Mouse (Mus musculus): ENCODE data around the gene Ankrd31.

The Ankrd31 gene

DNA sequence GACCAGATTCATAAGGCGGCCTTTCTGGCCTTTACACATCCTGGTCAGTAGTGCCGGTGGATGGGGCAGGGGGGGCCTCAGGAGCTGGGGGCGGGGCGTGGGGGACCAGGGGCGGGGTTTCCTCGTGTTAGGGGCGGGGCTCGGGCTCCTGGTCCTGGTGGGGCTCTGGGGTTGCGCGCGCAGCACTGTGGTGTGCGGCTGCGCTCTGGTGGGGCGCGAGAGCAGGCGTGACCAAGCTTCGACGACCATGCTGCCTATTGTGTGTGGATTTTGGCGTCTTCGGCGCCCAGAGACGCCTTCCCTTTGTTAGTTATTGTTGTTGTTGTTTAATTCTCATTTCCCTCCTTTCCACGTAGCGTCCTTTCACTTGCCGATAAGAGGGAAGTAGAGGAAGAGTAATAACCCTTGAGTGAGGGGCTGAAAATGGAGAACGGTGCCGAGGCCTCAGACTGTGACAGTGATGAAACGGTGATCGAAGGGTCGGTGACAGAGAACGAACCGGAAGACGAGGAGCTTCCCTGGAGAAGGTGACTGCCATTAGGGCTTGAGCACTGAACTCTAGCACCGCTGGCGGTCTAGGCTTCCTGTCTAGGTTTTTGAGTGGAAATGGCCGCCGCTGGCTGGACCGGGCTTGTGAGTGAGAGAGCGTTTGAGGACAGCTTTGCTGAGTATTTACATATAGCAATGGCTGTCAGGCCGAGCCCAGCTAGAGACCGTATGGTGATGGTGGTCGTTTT is at the start of gene Ankrd31:
TSS of gene Ankrd31 (plus strand) at position 164 of the 737 bp plus-strand sequence.
- H3K4me3 ChIP-seq (replicated peaks; ENCODE audit: low read length) = peak within 1 kb of the TSS; percentile 56
- H3K36me3 ChIP-seq (ENCODE audit: insufficient read depth, low read length) = no peaks in the 10 kb centered on the region
- peaks cover 5% of the 10 kb centered on the region; the same call in 1 of the 2 replicates for H3K4me1 ChIP-seq (replicated peaks; ENCODE audit: low read depth, low read length)
- TF ChIP-seq CTCF (conservative IDR thresholded peaks at IDR 0.05; ENCODE audit: low read length) (no peak), NANOG (IDR thresholded peaks at IDR 0.05; ENCODE audit: borderline replicate concordance, low read length) (no peak), POU5F1 (IDR thresholded peaks at IDR 0.05; ENCODE audit: borderline replicate concordance, low read length) (no peak)
- peaks cover 18% of the 10 kb centered on the region for H3K27me3 ChIP-seq (ENCODE audit: insufficient read depth, low read length)
- H3K9me3 ChIP-seq (ENCODE audit: low read length) = no peaks in the 10 kb centered on the region

DNA sequence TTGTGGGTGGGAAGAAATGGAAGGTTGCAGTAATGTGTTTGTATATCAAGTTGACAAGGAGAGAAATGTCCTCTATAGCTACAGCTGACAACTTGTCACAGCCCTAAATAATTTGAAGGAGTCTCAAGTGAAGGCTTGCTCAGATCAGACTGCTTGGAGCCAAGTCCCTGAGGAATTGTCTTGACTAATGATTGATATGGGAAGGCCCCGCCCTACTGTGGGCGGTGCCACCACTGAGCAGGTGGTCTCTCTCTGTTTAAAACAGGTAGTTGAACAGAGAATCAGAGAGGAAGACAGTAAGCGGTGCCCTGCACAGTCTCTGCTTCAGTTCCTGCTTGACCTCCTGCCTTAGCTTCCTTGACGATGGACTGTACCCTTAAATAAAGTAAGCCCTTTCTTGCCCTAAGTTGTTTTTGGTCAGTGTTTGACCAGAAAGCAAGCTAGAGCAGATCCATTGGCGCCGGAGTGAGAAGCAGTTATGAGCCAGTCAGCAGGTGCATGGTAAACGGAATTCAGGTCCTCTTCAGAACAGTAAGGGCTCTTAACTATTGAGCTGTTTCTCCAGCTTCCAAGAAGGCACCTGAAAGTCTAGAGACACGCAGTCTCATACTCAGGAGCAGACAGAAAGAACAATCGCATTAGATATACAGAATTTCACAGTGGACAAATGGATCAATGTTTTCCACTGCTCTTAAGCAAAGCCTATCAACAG is 45.3 kb upstream of the Ankrd31 start:
- H3K4me3 ChIP-seq (replicated peaks; ENCODE audit: low read length) = no peak overlapping the region
- no peaks in the 10 kb centered on the region for H3K36me3 ChIP-seq (ENCODE audit: insufficient read depth, low read length)
- peaks cover 38% of the 10 kb centered on the region for H3K4me1 ChIP-seq (replicated peaks; ENCODE audit: low read depth, low read length)
- no peaks in the 10 kb centered on the region for H3K9me3 ChIP-seq (ENCODE audit: low read length)
- no peaks in the 10 kb centered on the region for H3K27me3 ChIP-seq (ENCODE audit: insufficient read depth, low read length)
- TF ChIP-seq NANOG (IDR thresholded peaks at IDR 0.05; ENCODE audit: borderline replicate concordance, low read length) = no peak
- no peak for TF ChIP-seq POU5F1 (IDR thresholded peaks at IDR 0.05; ENCODE audit: borderline replicate concordance, low read length)
- TF ChIP-seq CTCF (conservative IDR thresholded peaks at IDR 0.05; ENCODE audit: low read length) = no peak

DNA sequence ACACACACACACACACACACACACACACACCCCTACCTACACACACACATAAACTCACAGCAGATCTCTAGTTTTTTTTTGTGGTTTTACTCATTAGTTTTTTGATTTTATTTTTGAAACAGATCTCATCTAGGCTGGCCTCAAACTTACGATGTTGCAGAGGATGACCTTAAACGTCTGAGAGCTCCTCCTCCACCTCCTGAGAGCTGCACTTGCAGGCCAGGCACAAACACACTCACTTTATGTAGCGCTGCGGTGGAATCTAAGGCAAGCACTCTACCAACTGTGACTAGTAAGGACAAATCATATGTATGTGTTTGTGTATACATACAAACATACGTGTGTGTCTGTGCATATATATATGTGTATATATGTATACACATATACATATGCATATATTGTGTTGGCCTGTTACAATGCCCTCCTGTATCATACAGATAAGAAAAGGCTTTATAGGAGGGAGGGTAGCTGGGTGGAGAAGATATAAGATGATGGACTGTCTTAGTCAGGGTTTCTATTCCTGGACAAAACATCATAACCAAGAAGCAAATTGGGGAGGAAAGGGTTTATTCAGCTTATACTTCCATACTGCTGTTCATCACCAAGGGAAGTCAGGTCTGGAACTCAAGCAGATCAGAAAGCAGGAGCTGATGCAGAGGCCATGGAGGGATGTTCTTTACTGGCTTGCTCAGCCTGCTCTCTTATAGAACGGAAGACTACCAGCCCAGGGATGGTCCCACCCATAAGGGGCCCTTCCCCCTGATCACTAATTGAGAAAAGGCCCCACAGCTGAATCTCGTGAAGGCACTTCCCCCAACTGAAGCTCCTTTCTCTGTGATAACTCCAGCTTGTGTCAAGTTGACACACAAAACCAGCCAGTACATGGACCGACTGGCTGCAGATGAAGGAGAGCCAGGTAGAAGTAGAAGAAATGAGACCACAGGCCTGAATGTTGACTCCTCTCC is 38.5 kb upstream of the Ankrd31 start:
- Histone ChIP-seq H3K4me1 (replicated peaks; ENCODE audit: low read depth, low read length) (no peaks in the 10 kb centered on the region), H3K27me3 (ENCODE audit: insufficient read depth, low read length) (no peaks in the 10 kb centered on the region; the same call in 1 of the 2 replicates), H3K9me3 (ENCODE audit: low read length) (0 out of 2 replicates have a peak, but pooled peaks cover 3% of the 10 kb centered on the region), H3K4me3 (replicated peaks; ENCODE audit: low read length) (no peak overlapping the region), H3K36me3 (ENCODE audit: insufficient read depth, low read length) (no peaks in the 10 kb centered on the region)
- TF ChIP-seq NANOG (IDR thresholded peaks at IDR 0.05; ENCODE audit: borderline replicate concordance, low read length) = no peak
- no peak for TF ChIP-seq POU5F1 (IDR thresholded peaks at IDR 0.05; ENCODE audit: borderline replicate concordance, low read length)
- no peak for TF ChIP-seq CTCF (conservative IDR thresholded peaks at IDR 0.05; ENCODE audit: low read length)

DNA sequence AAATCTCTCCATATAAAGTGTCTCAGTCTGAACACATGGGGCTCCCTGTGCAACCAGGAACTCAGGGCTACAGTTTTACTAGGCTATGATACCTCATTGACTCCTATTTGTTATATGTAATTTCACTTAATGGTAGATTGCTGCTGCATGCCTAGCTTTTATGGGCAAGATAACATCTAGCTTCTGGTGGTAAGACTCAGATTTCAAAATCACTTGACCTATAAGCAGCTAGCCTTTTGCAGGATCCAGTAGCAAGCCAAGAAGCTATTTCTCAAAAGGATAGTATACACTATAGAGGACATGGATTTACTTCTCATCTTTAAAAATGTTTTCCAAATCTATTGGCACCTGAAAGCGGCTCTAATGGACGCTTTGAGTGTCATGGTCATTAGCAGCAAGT is 31.8 kb upstream of the Ankrd31 start:
- TF ChIP-seq NANOG (IDR thresholded peaks at IDR 0.05; ENCODE audit: borderline replicate concordance, low read length) = no peak
- no peak for TF ChIP-seq CTCF (conservative IDR thresholded peaks at IDR 0.05; ENCODE audit: low read length)
- TF ChIP-seq POU5F1 (IDR thresholded peaks at IDR 0.05; ENCODE audit: borderline replicate concordance, low read length) = no peak
- Histone ChIP-seq H3K4me3 (replicated peaks; ENCODE audit: low read length) (no peak overlapping the region), H3K27me3 (ENCODE audit: insufficient read depth, low read length) (no peaks in the 10 kb centered on the region; the same call in 1 of the 2 replicates), H3K36me3 (ENCODE audit: insufficient read depth, low read length) (no peaks in the 10 kb centered on the region), H3K9me3 (ENCODE audit: low read length) (0 out of 2 replicates have a peak, but pooled peaks cover 2% of the 10 kb centered on the region), H3K4me1 (replicated peaks; ENCODE audit: low read depth, low read length) (no peaks in the 10 kb centered on the region)

DNA sequence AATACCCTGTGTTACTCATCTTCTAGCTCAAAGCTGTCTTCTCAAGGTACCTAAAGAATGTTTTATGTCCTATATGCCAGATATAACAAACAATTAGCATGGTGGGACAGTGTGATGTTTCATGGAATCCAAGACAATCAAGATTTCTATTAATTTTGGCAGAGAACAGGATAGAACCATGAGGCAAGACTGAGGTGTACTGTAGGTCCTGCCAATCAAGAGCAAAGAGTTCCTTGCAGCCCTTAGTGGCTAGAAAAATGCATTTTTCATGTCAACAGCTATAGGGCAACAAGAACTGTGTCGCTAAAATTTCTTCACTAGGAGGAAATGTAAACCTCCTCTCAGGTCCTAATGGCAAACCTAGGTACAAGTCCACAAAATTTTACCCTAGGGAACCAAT is 30.3 kb upstream of the Ankrd31 start:
- Histone ChIP-seq H3K27me3 (ENCODE audit: insufficient read depth, low read length) (no peaks in the 10 kb centered on the region), H3K36me3 (ENCODE audit: insufficient read depth, low read length) (no peaks in the 10 kb centered on the region), H3K4me3 (replicated peaks; ENCODE audit: low read length) (no peak overlapping the region), H3K9me3 (ENCODE audit: low read length) (0 out of 2 replicates have a peak, but pooled peaks cover 4% of the 10 kb centered on the region), H3K4me1 (replicated peaks; ENCODE audit: low read depth, low read length) (no peaks in the 10 kb centered on the region)
- no peak for TF ChIP-seq CTCF (conservative IDR thresholded peaks at IDR 0.05; ENCODE audit: low read length)
- TF ChIP-seq NANOG (IDR thresholded peaks at IDR 0.05; ENCODE audit: borderline replicate concordance, low read length) = no peak
- no peak for TF ChIP-seq POU5F1 (IDR thresholded peaks at IDR 0.05; ENCODE audit: borderline replicate concordance, low read length)

DNA sequence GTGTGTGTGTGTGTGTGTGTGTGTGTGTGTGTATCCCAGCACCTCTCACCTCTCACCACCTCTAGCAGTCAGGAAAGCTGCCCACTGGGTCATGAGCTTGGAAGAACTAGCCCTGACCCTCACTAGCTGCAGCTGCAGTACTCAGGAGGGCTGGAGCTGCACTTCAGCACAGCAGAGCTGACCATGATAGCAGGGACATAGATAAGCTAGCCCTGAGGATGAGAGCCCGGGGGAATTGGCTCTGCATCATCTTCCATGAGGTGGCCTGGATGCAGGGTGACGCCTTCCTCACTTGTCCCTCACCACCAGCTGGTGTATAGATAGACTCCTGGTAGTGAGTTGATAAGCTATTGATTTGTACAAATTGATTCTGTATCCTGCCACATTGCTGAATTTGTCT is 28.1 kb upstream of the Ankrd31 start:
- H3K27me3 ChIP-seq (ENCODE audit: insufficient read depth, low read length) = no peaks in the 10 kb centered on the region
- 0 out of 2 replicates have a peak, but pooled peaks cover 4% of the 10 kb centered on the region for H3K9me3 ChIP-seq (ENCODE audit: low read length)
- no peaks in the 10 kb centered on the region for H3K36me3 ChIP-seq (ENCODE audit: insufficient read depth, low read length)
- no peak overlapping the region for H3K4me3 ChIP-seq (replicated peaks; ENCODE audit: low read length)
- H3K4me1 ChIP-seq (replicated peaks; ENCODE audit: low read depth, low read length) = no peaks in the 10 kb centered on the region
- TF ChIP-seq CTCF (conservative IDR thresholded peaks at IDR 0.05; ENCODE audit: low read length) = no peak
- TF ChIP-seq POU5F1 (IDR thresholded peaks at IDR 0.05; ENCODE audit: borderline replicate concordance, low read length) = no peak
- TF ChIP-seq NANOG (IDR thresholded peaks at IDR 0.05; ENCODE audit: borderline replicate concordance, low read length) = no peak

DNA sequence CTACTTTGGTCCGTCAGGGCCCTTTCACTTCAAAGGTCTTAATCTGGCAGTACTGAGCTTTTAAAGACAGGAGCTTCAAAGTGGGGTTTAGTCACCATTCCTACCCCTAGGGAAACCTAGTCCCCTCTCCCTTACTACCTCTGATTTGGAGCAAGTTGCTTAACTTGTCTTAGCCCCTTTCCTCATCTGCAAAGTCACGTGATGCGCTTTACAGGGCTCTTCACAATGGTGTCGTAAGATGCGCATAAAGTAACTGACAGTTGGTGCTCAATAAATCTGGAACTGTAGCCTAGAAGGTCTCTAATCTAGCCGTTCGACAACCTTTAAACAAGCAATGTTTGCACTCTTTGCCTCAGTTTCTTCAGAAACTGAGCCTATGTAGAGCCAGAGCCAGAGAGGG is 19.8 kb upstream of the Ankrd31 start:
- Histone ChIP-seq H3K4me3 (replicated peaks; ENCODE audit: low read length) (no peak overlapping the region), H3K27me3 (ENCODE audit: insufficient read depth, low read length) (peaks cover 5% of the 10 kb centered on the region; the same call in 1 of the 2 replicates), H3K9me3 (ENCODE audit: low read length) (no peaks in the 10 kb centered on the region), H3K4me1 (replicated peaks; ENCODE audit: low read depth, low read length) (no peaks in the 10 kb centered on the region), H3K36me3 (ENCODE audit: insufficient read depth, low read length) (no peaks in the 10 kb centered on the region)
- TF ChIP-seq CTCF (conservative IDR thresholded peaks at IDR 0.05; ENCODE audit: low read length) = no peak
- no peak for TF ChIP-seq NANOG (IDR thresholded peaks at IDR 0.05; ENCODE audit: borderline replicate concordance, low read length)
- TF ChIP-seq POU5F1 (IDR thresholded peaks at IDR 0.05; ENCODE audit: borderline replicate concordance, low read length) = 0 out of 2 replicates have a peak, but pooled peaks have one; percentile 31

All from E14TG2a.4 (cell line).